Mouse (Mus musculus) liver, adult (tissue): Measurements from ENCODE around the gene Ddx52.

Source experiments
- GATA4 ChIP-seq: IDR thresholded peaks from 2 replicates; pipeline ENCODE4 v1.6.1; 2014; ENCODE audit warnings: mild to moderate bottlenecking, low read length; ENCODE audit not compliant: insufficient replicate concordance

The Ddx52 gene

GRCm38 (mm10) chr11:83941950-83942840, at the start of gene Ddx52:
TSS of gene Ddx52 (plus strand) at chr11:83942062.
- peak; percentile 45; the same call in 1 of the 2 replicates for TF ChIP-seq GATA4

DNA sequence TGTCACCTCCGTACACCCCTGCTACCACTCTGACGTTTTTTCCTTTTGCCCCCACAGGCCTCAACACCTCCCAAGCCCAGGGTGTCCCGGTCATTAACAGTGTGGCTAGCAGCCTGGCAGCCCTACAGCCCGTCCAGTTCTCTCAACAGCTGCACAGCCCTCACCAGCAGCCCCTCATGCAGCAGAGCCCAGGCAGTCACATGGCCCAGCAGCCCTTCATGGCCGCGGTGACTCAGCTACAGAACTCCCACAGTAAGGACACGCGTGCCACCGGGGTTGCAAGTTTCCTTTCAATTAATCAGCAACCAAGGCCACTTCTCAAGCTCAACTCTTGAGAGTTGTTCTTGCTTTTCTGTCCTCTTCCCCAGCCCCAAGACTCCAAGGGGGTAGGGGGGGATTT, 48.5 kb upstream of the Ddx52 start:
- TF ChIP-seq GATA4, result no peak

DNA sequence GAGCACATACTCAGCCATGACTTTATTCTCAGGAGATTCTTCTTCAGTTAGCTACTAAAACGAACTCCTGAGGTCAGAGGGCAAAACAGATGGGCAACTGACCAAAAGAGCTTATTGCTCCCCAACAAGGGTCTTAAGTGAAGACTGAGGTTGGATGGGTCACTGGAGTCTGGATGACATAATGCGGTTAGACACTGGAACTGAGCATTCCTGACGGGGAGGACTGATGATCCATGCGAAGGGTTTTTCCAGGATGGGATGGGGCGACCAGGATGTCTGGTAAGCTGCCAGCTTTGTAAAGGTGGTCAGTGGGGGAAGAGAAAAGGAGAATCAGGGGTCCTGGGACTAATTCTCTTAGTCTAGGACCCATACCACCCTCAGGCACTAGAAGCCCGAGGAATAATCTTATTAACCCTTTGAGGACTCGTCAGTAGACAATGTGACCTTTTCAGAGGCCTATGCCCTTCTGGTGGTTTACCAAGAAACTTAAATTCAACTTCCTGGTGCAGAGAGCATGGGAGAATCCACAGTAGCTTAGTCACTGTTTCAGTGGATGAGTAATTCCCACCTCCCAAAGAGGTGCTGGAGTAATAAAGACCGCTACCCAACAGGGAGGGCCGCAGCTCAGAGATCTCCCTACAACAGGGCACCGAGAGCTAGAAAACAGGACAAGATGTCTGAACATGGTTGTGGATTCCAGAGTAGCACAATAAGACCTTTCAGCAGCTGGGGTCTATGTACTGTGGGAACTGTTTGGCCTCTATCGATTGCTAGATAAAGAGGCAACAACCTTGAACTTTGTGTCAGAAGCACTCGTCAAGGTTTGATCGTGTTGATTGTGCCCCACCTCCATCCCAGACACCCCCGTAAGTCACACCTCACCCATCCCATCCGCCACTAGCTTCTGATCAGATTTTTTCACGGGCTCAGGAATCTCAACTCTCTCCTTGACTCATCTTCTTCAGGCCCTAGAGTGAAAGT, 45.1 kb upstream of the Ddx52 start:
- TF ChIP-seq GATA4, result 0 out of 2 replicates have a peak, but pooled peaks have one; percentile 19

DNA sequence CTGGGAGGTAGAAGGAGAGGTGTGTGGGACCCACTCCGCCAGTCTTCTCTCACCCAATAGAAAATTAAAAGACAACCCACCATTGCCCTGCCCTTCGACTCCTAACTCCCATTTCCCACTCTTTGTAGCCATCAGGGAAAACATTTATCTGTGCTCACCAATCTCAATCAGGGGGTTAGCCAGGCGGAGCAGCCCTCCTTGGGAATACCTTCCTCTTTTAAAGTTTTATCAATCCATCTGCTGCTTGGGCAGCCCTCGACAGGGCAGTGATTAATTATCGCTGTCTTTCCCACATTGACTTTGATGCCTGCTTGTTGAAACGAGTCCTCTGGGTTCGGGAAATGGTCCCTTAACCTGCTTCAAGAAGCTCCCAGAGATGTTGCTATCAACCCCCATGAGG, 44.3 kb upstream of the Ddx52 start:
- TF ChIP-seq GATA4, result no peak

DNA sequence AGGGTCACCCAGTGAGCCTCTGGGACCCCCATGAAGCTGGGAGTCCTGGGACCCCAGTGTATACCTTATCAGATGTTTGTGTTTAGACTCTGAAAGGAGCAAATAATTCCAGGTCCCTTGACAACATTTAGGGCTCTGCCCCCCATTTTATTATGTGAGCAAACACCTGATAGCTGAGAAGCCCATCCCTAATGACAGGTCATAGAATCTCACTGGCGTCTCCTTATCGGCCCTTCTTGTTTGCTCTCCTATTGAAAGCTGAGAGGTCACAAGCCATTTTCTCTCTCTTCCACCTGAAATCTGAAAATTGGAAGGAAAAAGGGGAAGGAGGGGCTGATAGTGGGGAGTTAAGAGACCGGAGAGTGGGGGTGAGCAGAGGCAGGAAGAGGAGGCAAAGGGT, 39.0 kb upstream of the Ddx52 start:
- TF ChIP-seq GATA4, result no peak

- no peak for TF ChIP-seq GATA4
Measured at GRCm38 (mm10) chr11:83905756-83906155, 36.1 kb upstream of the Ddx52 start.

GRCm38 (mm10) chr11:83908376-83908775, 33.5 kb upstream of the Ddx52 start:
- TF ChIP-seq GATA4, result no peak

DNA sequence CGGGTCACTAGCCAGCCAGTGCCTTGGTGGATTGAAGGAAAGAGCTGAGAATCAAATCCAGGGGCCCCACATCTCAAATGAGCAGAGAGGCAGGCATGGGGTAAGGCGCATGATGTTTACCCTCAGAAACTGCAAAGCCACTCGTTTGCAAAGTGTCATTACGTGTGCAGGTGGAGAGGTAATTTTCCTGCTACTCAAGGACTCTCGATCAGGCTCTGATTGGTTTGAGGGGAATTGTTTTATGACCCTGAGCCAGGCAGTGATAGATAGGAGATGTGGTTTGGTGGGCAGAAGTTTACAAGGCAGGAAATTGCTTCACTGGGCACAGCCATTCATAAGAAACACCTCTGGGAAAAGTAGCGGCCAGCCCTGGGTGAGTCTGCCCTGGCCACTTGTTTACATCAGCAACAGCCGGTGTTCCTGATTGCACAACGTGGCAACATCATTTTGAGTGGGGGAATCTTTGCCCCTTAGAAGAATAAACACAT, 28.0 kb upstream of the Ddx52 start:
- no peak for TF ChIP-seq GATA4

DNA sequence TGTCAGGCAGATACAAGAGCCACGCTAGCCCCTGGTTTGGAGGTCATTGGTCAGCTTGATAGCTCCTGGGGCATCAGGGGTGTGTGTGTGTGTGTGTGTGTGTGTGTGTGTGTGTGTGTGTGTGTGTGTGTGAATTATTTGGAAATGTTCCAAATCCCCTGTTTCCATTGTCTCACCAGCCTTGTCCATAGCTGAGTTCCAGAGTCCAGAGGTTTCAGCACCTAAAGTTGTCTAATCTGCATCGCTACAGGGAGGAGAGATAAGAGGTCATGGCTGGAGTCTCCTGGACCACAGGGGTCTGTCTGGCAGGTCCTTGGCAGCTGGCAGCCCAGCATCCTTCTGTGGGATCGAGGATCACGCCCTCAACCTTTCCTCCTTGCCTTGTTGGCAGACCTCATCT, 27.4 kb upstream of the Ddx52 start:
- no peak for TF ChIP-seq GATA4

DNA sequence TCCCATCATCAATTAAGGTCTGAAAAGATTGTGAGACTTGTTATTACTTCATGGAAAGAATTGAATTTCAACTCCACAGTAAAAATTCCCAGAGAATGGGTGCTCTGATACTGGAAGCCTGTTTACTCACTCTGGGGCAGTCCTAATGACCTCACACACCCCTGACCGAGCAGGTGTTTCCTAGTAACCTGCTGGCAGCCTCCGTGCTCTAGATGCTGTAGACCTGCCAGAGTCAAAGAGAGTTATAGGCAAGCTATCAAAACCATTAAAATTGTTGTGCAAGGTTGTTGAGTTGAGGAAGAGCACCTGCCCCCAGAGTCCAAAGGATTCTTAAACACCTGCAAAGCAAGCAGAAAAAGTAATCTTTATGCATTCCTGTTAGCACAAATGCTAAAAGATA, 19.3 kb upstream of the Ddx52 start:
- TF ChIP-seq GATA4, result no peak

DNA sequence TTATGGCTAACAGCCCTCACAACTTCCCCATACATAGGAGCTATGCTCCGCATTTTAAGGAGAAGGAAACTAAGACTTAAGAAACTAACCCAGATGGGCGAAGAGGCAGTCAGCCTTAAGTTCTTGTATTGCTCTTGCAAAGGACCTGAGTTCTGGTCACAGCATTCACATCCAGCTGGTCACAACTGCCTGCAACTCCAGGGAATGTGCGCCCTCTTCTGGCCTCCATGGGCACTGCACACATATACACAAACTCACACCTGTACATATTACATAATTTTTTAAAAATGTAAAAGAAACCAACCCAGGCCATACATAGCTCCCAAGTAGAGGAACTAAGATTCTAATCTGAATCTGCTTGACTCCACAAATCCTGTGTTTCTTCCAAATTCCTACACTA, 14.8 kb upstream of the Ddx52 start:
- no peak for TF ChIP-seq GATA4

DNA sequence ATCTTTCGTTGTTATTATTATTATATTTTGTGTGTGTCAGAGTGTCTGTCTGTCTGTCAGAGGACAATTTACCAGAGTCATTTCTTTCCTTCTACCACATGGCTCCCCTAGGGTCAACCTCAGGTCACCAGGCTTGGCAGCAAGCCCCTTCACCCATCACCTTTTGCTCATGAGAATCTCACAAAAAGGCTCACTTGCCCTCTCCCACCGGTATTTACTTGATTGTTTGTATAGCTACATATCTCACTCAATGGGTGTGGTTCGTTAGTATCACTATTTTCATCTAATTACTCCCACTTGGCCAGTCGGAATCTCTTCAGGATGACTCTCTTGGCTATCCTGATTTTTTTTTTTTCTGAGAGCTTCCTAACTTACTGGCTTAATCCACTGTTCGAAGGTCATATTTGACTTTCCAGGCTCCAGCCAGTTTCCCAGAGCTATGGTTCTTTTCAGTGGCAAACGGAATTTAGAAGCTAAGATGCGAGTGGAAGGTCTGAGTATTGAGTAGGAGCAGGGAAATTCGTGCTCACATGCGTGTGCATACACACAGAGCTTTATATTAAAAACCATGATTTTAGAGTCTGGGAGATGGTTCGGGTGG, 9.3 kb upstream of the Ddx52 start:
- no peak for TF ChIP-seq GATA4

- TF ChIP-seq GATA4, result no peak
Measured at GRCm38 (mm10) chr11:83933376-83933775, 8.5 kb upstream of the Ddx52 start.

DNA sequence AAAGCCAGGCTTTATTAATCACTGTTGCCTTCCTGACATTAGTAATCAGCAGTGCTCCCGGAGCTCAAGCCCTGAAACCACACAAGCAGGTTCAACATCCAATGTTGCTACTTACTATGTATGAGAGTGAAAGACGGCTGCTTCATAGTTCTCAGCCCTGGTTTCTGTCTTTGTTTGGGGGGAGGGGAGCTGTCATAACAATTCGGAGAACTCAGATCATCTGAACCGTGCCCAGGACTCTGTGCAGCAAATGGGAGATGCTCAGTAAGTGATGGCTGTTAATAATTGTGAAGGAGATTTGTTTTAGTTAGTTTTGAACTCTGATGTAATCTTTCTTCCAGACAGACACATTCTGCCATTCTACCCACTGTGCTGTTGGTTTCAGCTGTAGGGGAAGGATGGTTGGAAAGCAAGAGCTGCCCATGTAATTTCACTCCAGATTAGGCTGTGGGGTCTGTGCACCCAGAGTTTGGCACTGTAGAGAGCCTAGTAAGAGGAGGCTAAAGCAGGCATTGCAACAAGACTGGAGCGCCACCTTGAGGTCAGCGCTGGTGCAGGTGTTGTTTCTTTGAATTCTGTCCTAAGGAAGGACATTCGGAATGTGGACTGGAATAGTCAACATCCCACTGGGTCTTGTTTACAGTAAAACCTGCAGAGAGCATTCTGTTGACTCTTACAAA, 5.7 kb upstream of the Ddx52 start:
- no peak for TF ChIP-seq GATA4

DNA sequence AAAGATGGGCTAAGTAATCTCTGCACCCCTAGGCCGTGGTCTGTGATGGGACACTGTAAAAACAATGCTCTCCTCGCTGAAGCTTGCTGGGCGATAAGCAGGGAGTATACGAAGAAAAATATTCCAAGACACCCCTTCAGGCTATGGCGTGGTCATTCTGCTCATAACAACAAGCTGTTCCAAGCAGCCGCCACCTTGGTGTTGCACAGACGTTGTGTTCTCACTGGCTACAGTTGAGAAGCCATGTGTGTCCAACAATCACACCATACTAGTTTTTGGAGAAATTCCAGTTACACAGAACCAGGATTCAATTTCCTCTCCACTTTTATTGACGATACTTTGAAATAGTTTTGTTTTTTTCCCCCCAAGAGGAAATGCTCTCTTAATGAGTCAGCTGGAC, 3.3 kb upstream of the Ddx52 start:
- no peak for TF ChIP-seq GATA4
